Mouse (Mus musculus): ENCODE results near the gene Zim1.

DNA sequence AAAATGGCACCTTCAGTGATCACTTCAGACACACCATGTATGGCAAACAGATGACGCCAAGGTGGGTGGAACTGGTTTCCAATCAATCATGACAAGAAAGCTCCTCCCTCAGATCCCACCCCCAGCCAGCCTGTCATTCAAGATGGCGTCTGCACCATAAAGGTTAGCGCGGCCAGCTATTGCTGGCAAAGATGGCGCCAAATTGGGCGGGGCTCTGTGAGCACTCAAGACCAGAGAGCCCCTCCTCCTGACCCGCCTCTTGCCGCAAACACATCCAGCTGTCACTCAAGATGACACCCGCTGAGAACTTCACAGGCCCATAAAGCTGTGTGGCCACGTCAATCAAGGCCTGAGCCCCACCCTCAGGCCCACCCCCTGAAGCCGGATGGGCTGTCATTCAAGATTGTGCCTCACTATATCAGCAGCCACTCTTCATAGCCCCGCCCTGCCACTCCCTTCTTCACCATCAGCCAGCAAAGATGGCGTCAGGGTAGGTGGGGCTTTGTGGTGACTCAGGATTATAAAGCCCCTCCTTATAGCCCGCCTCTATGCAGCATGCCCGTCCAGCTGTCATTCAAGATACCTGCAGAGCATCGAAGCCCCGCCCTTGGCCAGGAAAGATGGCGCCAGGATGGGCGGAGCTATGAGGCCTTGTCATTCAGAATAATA lies 32.1 kb upstream of the Zim1 start:
- TF ChIP-seq CTCF (IDR thresholded peaks at IDR 0.05; ENCODE audit: control insufficient read depth, insufficient read depth, insufficient read length) = no peak
- TF ChIP-seq MAX (IDR thresholded peaks at IDR 0.05) = no peak
- TF ChIP-seq MYOG (IDR thresholded peaks at IDR 0.05; ENCODE audit: control insufficient read depth, extremely low read depth, insufficient read length) = no peak
- TF ChIP-seq USF1 (IDR thresholded peaks at IDR 0.05; ENCODE audit: low read depth) = no peak
- TF ChIP-seq FOSL1 (IDR thresholded peaks at IDR 0.05; ENCODE audit: insufficient read depth, low read length, poor library complexity, severe bottlenecking) = no peak
- TF ChIP-seq MYOD1 (IDR thresholded peaks at IDR 0.05; ENCODE audit: control insufficient read depth, insufficient read length, low read depth) = no peak
